Comparison of ENCODE assay signal across 13 mouse cellular contexts in genomic region chr4:138045809-138046208, GRCm38 (mm10). TPM values are rescaled to one million over a fixed set of nuclear protein-coding genes. Genes with fewer than 3 reads are reported as not detected.
DNase-seq lines count a peak whose midpoint lies in the region; ATAC-seq and TF ChIP-seq lines count a peak whose summit lies in the region.
"Had no signal": no experiment of that assay in that cellular context is flagged by ENCODE, and none has a peak within 500 bp of the region (broad histone marks: within the 10 kb centered on the region; RNA-seq: fewer than 3 reads in every experiment).

No protein-coding gene starts in this region.

- no peaks in the 10 kb centered on the region; a peak in 1 of 4 replicates for H3K4me1 ChIP-seq in liver, embryonic 14.5 days (replicated peaks; ENCODE audit: control insufficient read depth in 2 of 2, insufficient read depth in 2 of 2, low read length in 1 of 2)
- no peaks in the 10 kb centered on the region for H3K4me1 ChIP-seq in liver, embryonic 11.5 days (replicated peaks; ENCODE audit: control insufficient read depth, insufficient read depth, low read length)
- no peaks in the 10 kb centered on the region for H3K4me1 ChIP-seq in ES-Bruce4 (ENCODE audit: control insufficient read depth, insufficient read depth, low read length)
- H3K4me1 ChIP-seq in embryonic fibroblast, embryonic 13.5 days (ENCODE audit: control insufficient read depth, insufficient read depth, low read length) = peaks cover 14% of the 10 kb centered on the region

- H3K4me3 ChIP-seq in liver, embryonic 14.5 days (ENCODE audit: insufficient read depth in 1 of 2, low read depth in 2 of 2, low read length in 2 of 2) = no peak overlapping the region
- no peak overlapping the region for H3K4me3 ChIP-seq in liver, embryonic 11.5 days (ENCODE audit: low read depth, low read length)
- H3K4me3 ChIP-seq in ES-Bruce4 (ENCODE audit: low read depth, low read length) = no peak overlapping the region
- H3K4me3 ChIP-seq in embryonic fibroblast, embryonic 13.5 days (ENCODE audit: insufficient read depth, low read length) = no peak overlapping the region
- H3K4me3 ChIP-seq: heart, embryonic 12.5 days; stomach, embryonic 15.5 days had no signal

- WGBS in liver, embryonic 14.5 days (ENCODE audit: insufficient replicate concordance) = 86% methylated on average over 1 of the region's 1 CpGs
- 98% methylated on average over 1 of the region's 1 CpGs for WGBS in liver, embryonic 11.5 days

- DNase-seq in adrenal gland, postnatal 14 days = peak; percentile 31
- DNase-seq in adrenal gland, adult 18-20 months (ENCODE audit: low spot score in 2 of 2) = no peak
- no peak for DNase-seq in liver, embryonic 14.5 days (ENCODE audit: low read depth in 3 of 3, low spot score in 3 of 3)
- DNase-seq in liver, embryonic 11.5 days (ENCODE audit: low spot score) = no peak
- DNase-seq in right cerebral cortex, adult 18-20 months = no peak
- DNase-seq: adrenal gland, adult 2 months; cerebellum, adult 8-10 months had no signal

- H3K4me2 ChIP-seq in liver, embryonic 14.5 days (ENCODE audit: low read depth) = no peak overlapping the region
- H3K4me2 ChIP-seq in liver, embryonic 11.5 days = no peak overlapping the region
- H3K4me2 ChIP-seq: heart, embryonic 12.5 days; stomach, embryonic 15.5 days had no signal

- no peaks in the 10 kb centered on the region for H3K27me3 ChIP-seq in liver, embryonic 14.5 days (ENCODE audit: control insufficient read depth, insufficient read depth, low read length)
- no peaks in the 10 kb centered on the region for H3K27me3 ChIP-seq in liver, embryonic 11.5 days (replicated peaks; ENCODE audit: control insufficient read depth, insufficient read depth, low read length)
- H3K27me3 ChIP-seq in ES-Bruce4 (ENCODE audit: control insufficient read depth, insufficient read depth, low read length, poor library complexity, severe bottlenecking) = no peaks in the 10 kb centered on the region
- H3K27me3 ChIP-seq: heart, embryonic 12.5 days; stomach, embryonic 15.5 days had no signal

- TF ChIP-seq EP300 in liver, embryonic 14.5 days (IDR thresholded peaks at IDR 0.05; ENCODE audit: low read depth) = no peak
- no peak for TF ChIP-seq EP300 in ES-Bruce4 (IDR thresholded peaks at IDR 0.05; ENCODE audit: insufficient read depth, low read depth, low read length)

- no peak overlapping the region for H3K27ac ChIP-seq in liver, embryonic 14.5 days
- no peak overlapping the region for H3K27ac ChIP-seq in liver, embryonic 11.5 days (ENCODE audit: low read depth, low read length)
- H3K27ac ChIP-seq in ES-Bruce4 (ENCODE audit: insufficient read depth, low read length) = no peak overlapping the region
- no peak overlapping the region for H3K27ac ChIP-seq in embryonic fibroblast, embryonic 13.5 days (ENCODE audit: insufficient read depth, low read length)
- H3K27ac ChIP-seq: stomach, embryonic 15.5 days had no signal

- peaks cover 5% of the 10 kb centered on the region for H3K36me3 ChIP-seq in liver, embryonic 14.5 days (replicated peaks; ENCODE audit: control insufficient read depth, insufficient read depth, low read depth)
- peaks cover 34% of the 10 kb centered on the region for H3K36me3 ChIP-seq in liver, embryonic 11.5 days (ENCODE audit: control insufficient read depth, insufficient read depth, low read length)
- no peaks in the 10 kb centered on the region for H3K36me3 ChIP-seq in ES-Bruce4 (ENCODE audit: control insufficient read depth, insufficient read depth, low read length, poor library complexity, severe bottlenecking)

- no peak overlapping the region for H3K9ac ChIP-seq in liver, embryonic 14.5 days (replicated peaks)
- no peak overlapping the region for H3K9ac ChIP-seq in liver, embryonic 11.5 days (ENCODE audit: low read depth, low read length)
- no peak overlapping the region for H3K9ac ChIP-seq in ES-Bruce4 (ENCODE audit: low read depth, poor library complexity, severe bottlenecking)
- H3K9ac ChIP-seq: heart, embryonic 12.5 days; stomach, embryonic 15.5 days had no signal

- TF ChIP-seq CTCF in liver, embryonic 14.5 days (IDR thresholded peaks at IDR 0.05; ENCODE audit: low read depth) = peak; percentile 63
- peak; percentile 67 for TF ChIP-seq CTCF in ES-Bruce4 (IDR thresholded peaks at IDR 0.05; ENCODE audit: low read depth, low read length)
- peak; percentile 27; the same call in 1 of the 2 replicates for TF ChIP-seq CTCF in embryonic fibroblast, embryonic 13.5 days (IDR thresholded peaks at IDR 0.05; ENCODE audit: borderline replicate concordance, insufficient read depth, low read length)

- no peaks in the 10 kb centered on the region for H3K9me3 ChIP-seq in liver, embryonic 14.5 days (ENCODE audit: control insufficient read depth, low read length)
- H3K9me3 ChIP-seq in liver, embryonic 11.5 days (ENCODE audit: control insufficient read depth, low read length) = no peaks in the 10 kb centered on the region; the same call in 1 of the 2 replicates
- H3K9me3 ChIP-seq in ES-Bruce4 (replicated peaks; ENCODE audit: control insufficient read depth, insufficient read depth, low read length, poor library complexity, severe bottlenecking) = no peaks in the 10 kb centered on the region
- H3K9me3 ChIP-seq: stomach, embryonic 15.5 days had no signal

- ATAC-seq in liver, embryonic 14.5 days (ENCODE audit: insufficient read depth) = no peak
- ATAC-seq in liver, embryonic 11.5 days (replicated peaks; ENCODE audit: low FRiP score) = no peak
- ATAC-seq in inflammation-experienced regulatory T-cells, adult 6 months = no peak
- ATAC-seq: hindbrain, embryonic 16.5 days had no signal

- TF ChIP-seq POLR2A in ES-Bruce4 (IDR thresholded peaks at IDR 0.05; ENCODE audit: insufficient read depth, low read length) = no peak
- TF ChIP-seq POLR2A in embryonic fibroblast, embryonic 13.5 days (IDR thresholded peaks at IDR 0.05; ENCODE audit: low read depth, low read length) = no peak

RNA-seq across cellular contexts. Expression of gene Eif4g3, which starts 53.0 kb away (rescaled TPM):
- 104 and 107 TPM in 2 replicates for total RNA-seq in adrenal gland, postnatal 14 days (2021)
- total RNA-seq in adrenal gland, adult 18-20 months (2021) = 100 to 1,000 TPM in 1 of 2 experiments, 10 to 100 TPM in 1; 67.3 to 131 TPM
- 9.2 and 15.6 TPM in 2 replicates for polyA plus RNA-seq in liver, embryonic 14.5 days (2012; rRNA removed)
- polyA plus RNA-seq in liver, embryonic 14.5 days (2014; fragmentation: Nextera tagmentation; extraction: Ambion mirVana) = 5.2 and 5.6 TPM in 2 replicates
- 26.2 and 28.3 TPM in 2 replicates for polyA plus RNA-seq in liver, embryonic 11.5 days (2014; fragmentation: Nextera tagmentation; extraction: Ambion mirVana)
- polyA plus RNA-seq in ES-Bruce4 (2011; ENCODE audit: insufficient read depth, insufficient read length, low read depth, missing spikeins) = 71.7 TPM in 2 replicates
- 83.4 and 92.1 TPM in 2 replicates for polyA plus RNA-seq in embryonic fibroblast, embryonic 13.5 days (2011; ENCODE audit: insufficient read length, low read depth, missing spikeins)
- 10 to 100 TPM; 33.8 to 51.8 (median 42.4) TPM for polyA plus RNA-seq in inflammation-experienced regulatory T-cells, adult 6 months (2017; shearing (Covaris generic))
